Mouse (Mus musculus) CD4-positive helper T cell, adult 2 months (primary cell): Measurements from ENCODE around the gene Nudt2.

Experiments used
- DNase-seq: peaks from one replicate; pipeline ENCODE4 v3.0.0-alpha.2; 2012; ENCODE audit warnings: low read depth, missing footprints, low spot score

The Nudt2 gene

GRCm38 (mm10) chr4:41520641-41521040 is 55.7 kb downstream of the Nudt2 start:
- DNase-seq: no peak

- DNase-seq: no peak
These were observed 57.2 kb downstream of the Nudt2 start for GRCm38 (mm10) chr4:41522136-41522535.

GRCm38 (mm10) chr4:41522788-41523187 is 57.8 kb downstream of the Nudt2 start:
- DNase-seq: peak; percentile 47

GRCm38 (mm10) chr4:41523839-41524238 is 58.9 kb downstream of the Nudt2 start:
- no peak for DNase-seq

GRCm38 (mm10) chr4:41524829-41525228 is 59.9 kb downstream of the Nudt2 start:
- DNase-seq: no peak

GRCm38 (mm10) chr4:41526553-41526952 is 61.6 kb downstream of the Nudt2 start:
- no peak for DNase-seq

- DNase-seq: no peak
These were observed 62.1 kb downstream of the Nudt2 start for GRCm38 (mm10) chr4:41527076-41527475.

GRCm38 (mm10) chr4:41527996-41528395 is 63.0 kb downstream of the Nudt2 start:
- no peak for DNase-seq
